Mouse (Mus musculus): ENCODE measurements around the gene Gm20431.
"Not testable (repeated sequence)": the region's sequence is repeated elsewhere in the genome, so short reads cannot be mapped to it uniquely, and the experiment has no call there.

Gene Gm20431

DNA sequence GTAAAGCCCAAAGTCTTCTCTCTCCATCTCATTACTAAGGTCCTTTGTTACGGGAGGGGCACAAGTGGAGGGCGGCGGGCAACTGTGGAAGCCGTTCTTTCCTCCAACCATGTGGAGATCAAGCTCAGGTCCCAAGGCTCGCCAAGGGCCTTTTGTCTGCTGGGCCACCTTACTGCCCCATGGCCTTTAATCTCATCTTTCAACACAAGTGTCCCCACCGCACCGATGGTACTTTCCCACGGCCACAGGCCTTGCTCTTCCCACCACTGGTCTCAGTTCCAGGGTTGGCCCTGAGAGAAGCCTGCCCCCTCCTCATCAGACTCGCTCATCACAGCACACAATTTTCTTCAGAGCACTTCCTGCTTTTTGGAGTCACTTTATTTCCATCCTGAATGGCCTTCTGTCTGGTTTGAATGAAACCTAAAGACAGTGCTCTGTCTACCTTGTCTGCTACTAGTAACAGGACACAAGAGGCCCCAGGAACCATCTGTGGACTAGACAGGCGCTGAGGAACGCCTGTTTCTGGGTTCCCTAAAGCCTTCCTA is 31.6 kb downstream of the Gm20431 start:
- no peak for DNase-seq

DNA sequence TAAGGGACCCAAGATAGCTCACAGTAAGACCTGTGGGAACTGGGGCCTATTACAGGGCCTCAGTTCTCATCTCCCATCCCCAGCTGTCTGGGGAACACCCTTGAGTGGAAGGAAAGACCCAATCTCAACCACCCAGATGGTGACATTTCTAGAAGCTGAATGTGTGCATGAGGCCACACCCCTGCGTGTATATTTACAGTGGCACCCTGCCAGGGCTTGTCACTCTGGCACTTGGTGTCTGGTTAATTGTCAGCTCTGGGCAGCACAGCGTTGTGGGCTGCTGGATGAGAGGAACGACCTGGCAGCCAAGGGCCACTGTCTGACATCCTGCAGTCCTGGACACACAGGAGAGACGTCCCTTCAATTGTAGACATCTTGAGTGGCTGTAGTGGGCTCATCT is 32.4 kb downstream of the Gm20431 start:
- DNase-seq, result peak; percentile 72

DNA sequence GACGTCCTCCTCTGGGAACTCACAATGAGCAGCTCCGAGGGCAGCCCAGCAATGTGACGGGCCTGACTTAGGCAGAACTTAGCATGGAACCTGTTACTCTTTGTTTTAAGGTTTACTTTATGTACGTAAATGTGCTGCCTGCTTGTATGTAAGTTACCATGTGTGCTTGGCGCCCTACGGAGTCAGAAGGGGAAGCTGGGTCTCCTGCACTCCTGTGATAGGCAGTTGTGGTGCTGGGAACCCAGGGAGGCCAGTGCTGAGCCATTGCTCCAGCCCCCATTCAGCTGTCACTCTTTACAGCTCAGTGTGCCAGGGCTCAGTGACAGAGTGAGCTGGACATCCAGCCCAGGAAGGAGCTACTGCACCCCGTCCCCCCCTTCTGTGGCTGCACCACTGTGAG is 34.3 kb downstream of the Gm20431 start:
- no peak for DNase-seq

DNA sequence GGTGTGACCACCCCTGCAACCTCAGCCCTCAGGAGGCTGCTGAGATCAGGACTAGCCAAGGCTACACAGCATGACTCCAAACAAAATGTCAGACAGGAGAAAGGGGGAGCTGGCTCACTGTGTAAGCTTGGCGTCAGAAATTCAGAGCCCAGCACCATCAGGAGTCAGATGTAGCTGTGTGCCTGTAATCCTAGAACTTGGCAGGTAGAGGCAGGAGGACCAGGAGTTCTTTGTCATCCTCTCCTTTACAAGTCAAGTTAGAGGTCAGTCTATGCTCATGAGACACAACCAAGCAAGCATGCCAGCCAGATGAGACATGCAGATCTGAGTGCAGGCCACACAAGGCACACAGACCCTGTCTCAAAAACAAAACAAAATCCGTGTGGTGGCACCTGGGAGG is 35.6 kb downstream of the Gm20431 start:
- no peak for DNase-seq

DNA sequence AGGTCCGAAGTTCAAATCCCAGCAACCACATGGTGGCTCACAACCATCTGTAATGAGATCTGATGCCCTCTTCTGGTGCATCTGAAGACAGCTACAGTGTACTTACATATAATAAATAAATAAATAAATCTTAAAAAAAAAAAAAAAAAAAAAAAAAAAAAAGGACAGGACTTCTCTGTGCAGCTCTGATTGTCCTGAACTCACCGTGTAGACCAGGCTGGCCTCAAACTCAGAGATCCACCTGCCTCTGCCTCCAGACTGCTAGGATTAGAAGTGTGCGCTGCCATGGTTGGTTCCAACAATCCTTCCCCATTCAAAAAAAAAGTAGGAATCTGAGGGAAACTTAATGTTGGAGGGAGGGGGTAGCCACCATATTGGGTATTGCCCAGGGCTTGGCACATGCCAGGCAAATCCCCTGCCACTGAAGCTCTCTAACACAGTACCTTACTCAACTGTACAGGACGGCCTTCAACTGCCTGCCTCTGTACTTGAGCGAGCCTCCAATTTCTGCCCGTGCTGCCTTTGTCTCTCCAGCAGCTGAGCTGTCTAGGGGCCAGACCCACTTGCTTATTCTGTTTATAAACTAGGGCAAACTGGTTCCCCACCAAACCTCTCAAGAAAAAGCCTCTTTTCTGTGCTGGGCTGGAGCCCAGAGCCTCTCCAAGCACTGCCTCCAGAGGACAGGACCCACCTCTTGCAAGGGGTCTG is 36.8 kb downstream of the Gm20431 start:
- no peak for DNase-seq

DNA sequence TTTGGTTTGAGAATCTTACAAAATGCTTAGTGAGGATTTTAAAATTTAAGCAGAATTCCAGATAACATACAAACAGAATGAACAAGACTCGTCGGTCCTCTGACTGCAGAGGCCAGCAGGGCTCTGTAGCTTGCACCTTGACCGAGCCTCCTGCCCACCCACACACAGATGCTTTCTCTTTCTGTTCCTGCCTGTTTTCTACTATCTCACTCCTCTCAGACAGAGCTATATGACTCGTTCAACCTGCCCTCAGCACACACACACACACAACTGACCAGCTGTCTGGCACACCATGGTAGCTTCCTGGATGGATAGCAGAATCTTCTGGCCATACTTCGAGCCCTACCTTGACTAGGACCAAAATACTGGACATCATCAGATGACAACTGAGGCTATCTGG is 38.3 kb downstream of the Gm20431 start:
- DNase-seq, result no peak

DNA sequence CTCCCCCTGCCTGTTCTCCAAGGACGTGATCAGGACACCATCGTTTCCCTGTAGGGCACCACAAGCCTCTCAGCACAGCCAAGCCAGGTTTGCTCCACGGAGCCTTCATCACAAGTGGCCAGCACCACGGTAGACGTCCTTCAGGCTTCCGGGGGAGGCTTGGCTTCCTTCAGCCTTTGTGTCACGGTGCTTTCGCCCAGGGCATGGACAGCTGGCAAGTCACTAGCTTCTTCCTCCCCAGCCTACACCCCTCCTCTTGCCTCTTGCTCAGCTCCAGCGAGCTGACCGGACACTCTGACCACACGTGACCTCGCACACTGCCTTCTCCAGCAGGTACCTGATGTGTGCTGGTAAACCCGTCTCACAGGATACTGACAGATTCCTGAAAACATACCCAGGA is 38.9 kb downstream of the Gm20431 start:
- peak; percentile 66 for DNase-seq

DNA sequence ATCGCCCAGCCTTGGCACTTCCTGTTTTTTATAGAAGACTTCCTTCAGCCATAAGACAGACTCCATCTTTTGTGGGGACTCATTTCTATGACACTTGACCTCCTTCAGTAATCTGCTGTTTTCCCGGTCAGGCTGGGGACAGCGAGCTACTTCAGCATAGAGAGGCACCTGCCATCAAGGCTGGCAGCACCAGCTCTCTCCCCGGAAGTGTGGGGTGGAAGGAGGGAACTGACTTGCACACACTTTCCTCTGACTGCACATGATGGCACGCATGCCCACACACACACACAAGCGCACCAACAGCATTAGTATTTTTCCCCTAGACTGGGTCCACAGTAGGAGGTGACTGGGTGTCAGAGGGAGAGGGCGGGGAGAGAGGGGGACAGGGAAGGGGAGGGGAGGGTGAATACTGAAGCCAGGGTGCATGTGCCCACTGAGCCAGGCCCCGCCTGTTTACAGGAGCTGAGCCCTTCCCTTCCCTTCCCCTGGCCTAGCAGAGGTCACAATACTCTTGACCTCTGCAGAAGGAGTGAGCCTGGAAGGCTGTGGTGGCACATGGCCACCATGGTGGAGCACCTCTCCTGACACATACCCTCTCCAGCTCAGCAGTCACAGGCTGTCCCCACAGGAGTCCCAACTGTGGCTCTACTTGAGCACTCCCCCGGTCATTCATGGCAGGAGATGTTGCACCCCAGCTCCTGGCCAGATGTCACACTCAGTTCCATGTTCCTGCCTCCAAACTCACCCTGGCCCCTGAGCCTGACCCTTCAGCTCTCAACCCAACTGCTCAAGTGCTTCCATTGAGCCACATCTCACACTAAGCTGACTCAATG is 39.8 kb downstream of the Gm20431 start:
- no peak for DNase-seq

DNA sequence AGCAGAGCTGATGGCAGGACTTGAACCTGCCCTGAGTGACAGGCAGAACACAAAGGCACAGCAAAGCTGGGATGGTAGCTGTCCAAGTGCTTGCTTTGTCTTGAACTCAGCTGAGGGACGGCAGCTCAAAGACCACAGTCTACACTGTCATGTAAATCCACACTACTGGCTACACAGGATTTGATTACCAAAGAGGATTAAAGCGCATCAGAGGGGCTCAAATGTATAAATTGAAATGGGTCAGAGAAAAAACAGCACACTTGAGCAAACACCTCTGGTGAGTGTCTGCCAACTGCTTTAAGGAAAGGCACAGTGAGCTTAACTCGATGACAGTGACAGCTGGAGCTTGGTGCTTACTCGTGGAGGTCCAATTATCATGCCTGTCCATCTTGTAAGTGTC is 43.8 kb downstream of the Gm20431 start:
- DNase-seq, result no peak

DNA sequence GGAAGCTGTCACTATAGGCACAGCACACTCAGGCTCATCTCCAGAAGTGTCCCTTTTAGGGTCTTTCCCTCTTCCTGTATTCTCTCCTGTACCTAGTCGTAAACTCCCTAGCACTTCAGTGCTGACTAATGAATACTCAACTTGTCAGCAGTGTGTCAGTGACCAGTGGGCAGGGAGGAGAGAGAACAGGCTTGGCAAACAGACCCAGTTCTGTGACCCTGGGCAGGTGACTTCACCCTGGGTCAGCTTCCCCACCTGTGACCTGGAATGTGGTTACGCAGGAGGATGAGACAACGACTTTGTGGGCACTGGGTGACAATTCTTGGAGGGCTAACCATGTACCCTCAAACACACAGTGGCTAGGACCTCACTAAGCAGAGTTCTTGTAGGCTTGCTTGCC is 44.3 kb downstream of the Gm20431 start:
- no peak for DNase-seq

DNA sequence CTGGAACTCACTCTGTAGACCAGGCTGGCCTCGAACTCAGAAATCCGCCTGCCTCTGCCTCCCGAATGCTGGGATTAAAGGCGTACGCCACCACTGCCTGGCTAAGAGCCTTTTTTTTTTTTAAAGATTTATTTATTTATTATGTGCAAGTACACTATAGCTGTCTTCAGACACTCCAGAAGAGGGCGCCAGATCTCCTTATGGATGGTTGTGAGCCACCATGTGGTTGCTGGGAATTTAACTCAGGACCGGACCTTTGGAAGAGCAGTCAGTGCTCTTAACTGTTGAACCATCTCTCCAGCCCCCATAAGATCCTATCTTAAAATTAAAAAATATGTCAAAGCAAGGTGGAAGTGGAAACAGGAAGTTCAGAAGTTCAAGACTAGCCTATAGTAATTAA is 48.0 kb downstream of the Gm20431 start:
- DNase-seq, result not testable (repeated sequence)

DNA sequence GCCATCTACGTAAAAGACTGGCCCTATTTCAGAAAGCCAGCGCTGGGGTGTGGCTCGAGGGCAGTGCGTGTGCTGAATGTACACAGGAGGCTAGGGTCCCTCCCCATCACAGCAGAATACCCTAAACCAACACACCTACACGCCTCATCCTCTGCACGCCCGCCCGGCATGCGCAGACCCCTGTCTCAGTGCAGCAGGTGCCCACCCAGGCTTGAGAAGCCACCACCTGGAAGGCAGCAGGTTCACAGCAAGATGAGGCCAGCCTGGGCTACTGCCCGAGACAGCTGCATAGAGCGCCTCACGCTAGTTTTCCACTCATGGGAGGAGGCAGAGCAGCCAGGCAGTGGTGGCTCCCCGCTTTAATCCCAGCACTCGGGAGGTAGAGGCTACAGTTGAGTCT is 49.2 kb downstream of the Gm20431 start:
- no peak for DNase-seq

DNA sequence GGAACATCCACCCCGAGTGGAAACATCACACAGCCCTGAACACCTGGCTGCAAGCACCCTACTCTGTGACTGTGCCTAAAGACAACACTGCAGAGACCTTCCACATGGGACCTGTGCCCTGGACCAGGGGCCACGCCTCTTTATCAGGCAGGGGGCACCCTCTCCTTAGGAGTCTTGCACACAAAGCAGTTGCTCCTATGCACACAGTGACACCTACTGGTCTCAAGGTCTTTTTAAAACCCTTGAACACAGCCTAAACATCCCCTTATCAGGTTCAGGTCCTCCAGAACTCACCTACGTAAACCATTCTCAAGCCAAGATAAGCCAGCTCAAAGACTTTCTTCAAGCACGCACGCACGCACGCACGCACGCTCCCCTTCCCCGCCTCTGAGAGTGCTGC is 50.0 kb downstream of the Gm20431 start:
- DNase-seq, result no peak

DNA sequence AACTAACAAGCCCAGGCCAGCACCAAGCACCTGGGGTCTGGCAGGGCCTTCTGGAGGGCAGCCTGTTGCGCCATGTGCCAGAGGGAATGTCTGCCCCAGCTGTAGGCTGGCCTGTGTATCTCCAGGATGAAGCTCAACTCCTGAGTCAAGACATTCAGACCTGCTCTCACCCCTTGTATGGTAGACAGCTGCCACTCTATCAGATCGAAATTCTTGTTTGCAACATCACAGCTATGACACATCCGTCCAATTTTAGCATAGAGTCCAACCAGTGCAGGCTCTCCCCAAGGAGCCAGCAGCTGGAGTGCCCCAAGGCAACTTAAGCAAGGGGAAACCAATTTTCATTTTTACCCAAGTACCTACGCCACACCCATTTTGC is 54.6 kb downstream of the Gm20431 start:
- no peak for DNase-seq

DNA sequence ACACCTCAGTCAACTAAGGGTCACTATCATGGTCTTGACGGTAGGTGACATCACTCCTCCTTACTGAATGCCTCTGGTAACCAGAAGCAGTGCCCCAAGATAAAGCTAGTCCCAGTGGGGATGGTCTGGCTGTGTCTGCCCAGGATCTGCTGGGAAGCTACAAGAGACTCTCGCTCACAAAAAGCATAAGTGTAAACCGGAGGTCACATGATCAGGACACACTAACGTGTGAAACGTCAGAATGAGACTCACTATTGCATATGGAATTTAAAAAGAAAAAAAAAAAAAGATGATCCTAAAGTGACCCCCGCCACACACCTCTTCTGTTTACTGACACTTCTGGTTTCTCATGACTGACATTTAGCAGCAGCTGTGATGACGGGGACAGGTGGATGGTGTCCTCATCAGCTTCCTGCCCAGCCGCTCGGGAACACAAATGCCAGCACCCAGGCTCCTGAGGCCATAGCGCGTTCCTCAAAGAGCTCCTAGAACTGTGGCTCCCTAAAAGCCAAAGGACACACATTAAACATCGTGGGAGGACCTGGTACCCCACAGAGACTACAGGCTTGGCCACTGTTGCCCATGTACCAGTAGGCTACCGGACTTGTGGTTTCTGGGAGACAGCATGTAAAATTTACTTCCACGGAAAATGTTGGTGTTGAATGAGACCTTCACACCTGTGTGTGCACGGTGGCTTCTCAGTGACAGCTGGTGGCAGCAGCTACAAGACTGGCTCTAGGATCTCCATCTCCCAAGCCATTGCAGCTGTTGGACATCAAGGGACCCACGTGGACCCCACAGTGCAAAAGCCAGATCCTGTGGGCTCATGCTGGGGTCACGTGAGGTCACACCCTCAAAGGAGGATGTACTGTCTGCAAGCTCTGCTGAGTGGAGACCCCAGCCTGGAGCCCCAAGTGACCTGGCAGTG is 55.2 kb downstream of the Gm20431 start:
- DNase-seq, result no peak

DNA sequence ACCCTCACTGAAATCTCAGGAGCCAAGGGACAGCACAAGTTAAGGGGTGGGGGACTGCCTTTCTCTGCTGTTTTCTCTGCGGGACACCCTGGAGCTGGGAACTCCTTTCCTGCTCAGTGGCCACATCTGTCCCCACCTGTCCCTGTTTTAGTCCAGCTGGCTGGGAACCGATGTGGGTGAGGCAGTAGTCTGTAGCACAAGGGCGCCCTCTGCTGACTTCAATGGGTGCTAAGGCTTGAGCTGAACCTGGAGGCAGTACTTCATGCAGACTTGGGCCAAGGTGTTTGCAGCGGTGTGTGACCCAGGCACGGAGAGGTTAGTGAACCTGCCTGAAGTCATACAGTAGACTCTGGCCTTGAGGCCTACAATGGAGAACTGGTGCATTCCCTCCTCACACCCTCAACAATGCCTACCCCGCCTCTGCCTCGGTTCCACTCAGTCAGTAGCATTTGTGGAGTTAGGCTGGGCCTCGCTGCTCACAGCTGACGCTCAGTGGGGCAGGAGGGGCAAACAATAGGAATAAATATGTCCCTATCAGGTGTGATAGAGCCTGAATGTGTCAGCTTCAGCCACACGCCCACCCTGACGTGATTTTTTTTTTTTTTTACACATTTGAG is 56.0 kb downstream of the Gm20431 start:
- peak; percentile 92 for DNase-seq

DNA sequence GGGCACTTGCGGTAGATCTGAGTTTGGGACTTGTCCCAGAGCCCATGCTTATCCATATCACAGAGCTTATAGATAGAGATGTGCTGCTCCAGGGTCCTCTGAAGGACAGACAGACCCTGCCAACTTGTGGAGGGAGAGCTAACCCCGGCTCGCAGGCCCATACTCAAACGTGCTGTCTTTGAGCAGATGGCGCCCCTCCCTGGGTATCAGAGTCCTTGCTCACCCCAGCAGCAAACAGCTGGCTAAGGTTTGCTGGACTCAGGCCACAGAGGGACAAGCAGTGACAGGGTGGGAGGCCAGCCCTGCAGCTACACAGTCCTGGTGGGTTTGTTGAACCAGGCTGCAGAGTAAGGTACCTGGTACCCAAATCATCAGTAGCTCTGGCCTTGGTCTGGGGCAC is 58.3 kb downstream of the Gm20431 start:
- DNase-seq, result peak; percentile 54

DNA sequence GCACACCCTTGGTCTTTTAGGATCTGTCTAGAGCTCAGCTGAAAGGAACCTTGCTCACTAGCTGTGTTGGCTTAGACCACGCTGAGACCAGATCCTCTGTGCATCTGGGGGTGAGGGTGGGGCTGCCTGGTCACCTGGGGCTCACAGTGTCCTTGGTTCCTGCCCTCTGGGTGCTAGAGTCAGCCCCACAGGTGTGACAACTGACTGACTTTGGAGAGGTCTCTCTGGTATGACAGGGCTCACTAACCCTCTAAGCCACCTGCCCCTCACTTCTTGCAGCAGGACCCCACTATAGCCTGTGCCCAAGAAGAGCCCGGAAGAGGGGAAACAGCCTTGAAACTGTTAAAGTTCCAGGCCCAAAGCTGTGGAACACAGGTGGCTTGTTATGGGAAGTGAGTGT is 58.9 kb downstream of the Gm20431 start:
- DNase-seq, result no peak

DNA sequence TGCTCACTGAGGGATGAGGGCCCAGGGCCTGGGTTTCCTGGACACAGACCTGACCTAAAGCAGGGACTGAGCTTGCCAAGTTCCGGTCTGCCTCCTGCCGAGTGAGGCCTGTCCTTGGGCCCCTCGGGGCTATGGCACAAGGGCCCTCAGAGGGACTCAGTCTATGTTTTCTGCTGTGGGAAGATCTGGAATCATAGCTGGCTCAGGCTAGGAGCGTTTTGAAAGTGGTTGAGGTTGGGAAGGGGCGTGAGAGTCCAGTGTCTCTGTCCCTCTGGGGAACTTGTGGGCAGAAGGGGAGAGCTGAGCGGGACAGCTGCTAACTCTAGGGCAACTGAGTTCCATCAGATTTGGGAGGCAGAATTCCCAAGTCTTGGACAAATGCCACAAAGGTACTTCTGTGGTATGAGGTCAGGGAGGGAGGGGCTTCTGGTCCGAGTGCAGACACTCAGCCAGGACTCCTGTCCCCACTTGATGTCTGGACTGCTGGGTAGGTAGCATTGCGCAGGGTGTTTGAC is 60.8 kb downstream of the Gm20431 start:
- DNase-seq, result no peak

DNA sequence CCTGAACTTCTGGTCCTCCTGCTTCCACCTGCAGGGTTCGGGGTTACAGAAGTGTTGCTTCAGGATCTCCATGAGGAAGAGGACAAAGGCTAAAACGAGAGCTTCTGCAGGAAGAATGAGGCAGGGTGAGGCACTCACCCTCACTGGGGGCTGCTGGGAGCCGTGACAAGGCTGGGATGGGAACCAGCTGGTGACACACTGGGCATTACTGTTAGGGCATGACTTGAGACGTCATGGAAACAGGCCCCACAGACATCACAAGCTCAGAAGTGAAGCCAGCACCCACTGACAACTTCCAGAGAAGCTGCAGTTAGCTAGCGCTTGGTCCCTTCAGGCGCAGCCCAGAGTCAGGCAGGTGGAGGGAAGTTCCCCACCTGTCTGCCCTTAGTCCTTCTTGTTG is 61.4 kb downstream of the Gm20431 start:
- DNase-seq, result peak; percentile 48

DNA sequence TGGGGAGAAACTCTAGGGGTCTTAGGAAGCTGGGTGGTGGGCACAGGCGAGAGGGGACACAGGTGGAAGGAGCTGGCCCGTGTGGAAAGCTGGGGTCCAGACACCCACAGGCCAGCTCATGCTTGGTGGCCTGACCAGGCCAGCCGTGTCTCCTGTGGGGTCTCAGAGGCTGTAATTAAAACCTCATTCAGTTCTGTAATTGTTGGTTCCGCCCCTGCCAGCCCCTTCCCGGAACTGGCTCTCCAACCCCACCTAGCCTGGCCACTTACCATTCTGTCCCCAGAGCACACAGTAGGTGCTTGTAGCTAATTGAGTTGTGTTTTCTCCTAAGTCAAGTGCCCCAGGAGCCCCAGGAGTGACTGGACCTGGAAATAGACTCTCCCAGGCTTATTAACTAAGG is 62.1 kb downstream of the Gm20431 start:
- DNase-seq, result no peak

DNA sequence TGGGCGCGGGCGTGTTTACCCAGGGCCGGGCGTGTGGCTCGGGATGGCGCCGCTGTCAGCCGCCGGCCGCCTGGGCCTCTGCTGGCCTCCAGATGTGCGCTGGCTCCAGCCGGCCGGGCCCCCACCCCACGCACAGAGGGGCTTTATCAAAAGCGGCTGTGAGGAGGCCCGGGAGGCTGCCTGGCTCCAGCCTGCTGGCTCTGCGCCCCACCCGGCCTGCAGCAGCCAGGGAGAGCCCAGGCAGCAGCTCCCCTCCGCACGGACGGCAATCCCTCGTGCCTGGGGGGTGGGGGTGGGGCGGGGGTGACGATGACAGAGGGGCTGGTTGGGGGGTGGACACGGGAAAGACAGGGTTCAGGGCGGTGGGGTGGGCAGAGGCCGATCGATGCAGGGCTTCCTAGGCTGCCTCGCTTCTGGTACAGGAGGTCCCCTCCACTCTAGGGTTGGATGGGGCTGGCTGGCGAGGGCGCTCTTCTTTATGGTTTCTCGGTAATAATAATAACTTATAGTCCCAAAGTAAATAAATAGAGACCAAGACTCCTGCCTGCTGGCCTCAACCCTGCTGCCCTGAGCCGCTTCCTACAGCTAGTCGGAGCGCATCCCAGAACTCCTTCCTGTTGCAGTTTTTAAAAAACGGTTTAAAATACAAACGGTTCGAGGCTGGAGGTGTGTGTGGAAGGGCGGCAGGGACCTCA is 63.7 kb downstream of the Gm20431 start:
- peak; percentile 74 for DNase-seq
